Mouse (Mus musculus) hindbrain, embryonic 14.5 days (tissue): ENCODE data around the gene Fzd4. TPM values are rescaled to one million over a fixed set of nuclear protein-coding genes. Genes with fewer than 3 reads are reported as not detected.

ENCODE experiments used
- ATAC-seq: fragments of 200-750 bp; cut with Nextera tagmentation; 2 replicates; pipeline ENCODE4 v1.8.0; 2017; ENCODE audit warnings: moderate number of reproducible peaks, mild to moderate bottlenecking, moderate TSS enrichment, moderate library complexity; ENCODE audit not compliant: low FRiP score
- DNase-seq: peaks from one replicate; pipeline ENCODE4 v3.0.0-alpha.2; 2015; ENCODE audit warnings: low spot score
- H3K27ac ChIP-seq: fragments of 300-500 bp; sonication (generic); 2 replicates; pipeline ENCODE4 v1.5.1; 2014; ENCODE audit warnings: mild to moderate bottlenecking, moderate library complexity
- H3K27me3 ChIP-seq: fragments of 300-500 bp; sonication (generic); 2 replicates; pipeline ENCODE4 v1.6.1; 2014; ENCODE audit warnings: mild to moderate bottlenecking, low read length, mixed read lengths; ENCODE audit not compliant: control insufficient read depth, insufficient read depth
- H3K36me3 ChIP-seq: fragments of 300-500 bp; sonication (generic); replicated peaks from 2 replicates; pipeline ENCODE4 v1.6.1; 2014; ENCODE audit not compliant: control insufficient read depth, insufficient read depth
- H3K4me1 ChIP-seq: fragments of 300-500 bp; sonication (generic); replicated peaks from 2 replicates; pipeline ENCODE4 v1.6.1; 2014; ENCODE audit warnings: antibody characterized with exemption, low read length, mixed read lengths; ENCODE audit not compliant: control insufficient read depth, insufficient read depth
- H3K4me2 ChIP-seq: fragments of 300-500 bp; sonication (generic); replicated peaks from 2 replicates; pipeline ENCODE4 v1.6.1; 2014; ENCODE audit warnings: mild to moderate bottlenecking, moderate library complexity
- H3K4me3 ChIP-seq: fragments of 300-500 bp; sonication (generic); replicated peaks from 2 replicates; pipeline ENCODE4 v1.5.1; 2014; ENCODE audit warnings: mild to moderate bottlenecking, low read length
- H3K9ac ChIP-seq: fragments of 300-500 bp; sonication (generic); 2 replicates; pipeline ENCODE4 v1.6.1; 2014
- H3K9me3 ChIP-seq: fragments of 300-500 bp; sonication (generic); 2 replicates; pipeline ENCODE4 v1.6.1; 2016; ENCODE audit warnings: low read length; ENCODE audit not compliant: control insufficient read depth
- WGBS: fragments of 180-500 bp; shearing (Covaris S2); extraction: QIAGEN DNeasy Blood & Tissue Kit; methylation state at CpG from one replicate; pipeline ENCODE4 v1.1.7; 2014; 5-methylcytosine and 5-hydroxymethylcytosine counted together
- polyA plus RNA-seq: library from polyadenylated mRNA; unstranded; fragments of >200 nt; fragmentation: Nextera tagmentation; extraction: Ambion mirVana; gene quantifications from 2 replicates; pipeline ENCODE4 v1.2.1, GENCODE M21; 2014

Fzd4 gene
- polyA plus RNA-seq = 3.2 and 4.1 TPM in 2 replicates

- peak within 1 kb of the TSS; percentile 75 for H3K9ac ChIP-seq
Observed at GRCm38 (mm10) chr7:89404081-89404733, at the start of gene Fzd4, which contains the start of gene Tmem135. Gene Fzd4, plus strand, starts transcription at chr7:89404355. Gene Tmem135, minus strand, starts transcription at chr7:89404222.

GRCm38 (mm10) chr7:89355519-89356255, 48.5 kb upstream of the Fzd4 start:
- no peak for DNase-seq
- H3K4me2 ChIP-seq = no peak overlapping the region
- 86% methylated on average over 8 of the region's 8 CpGs for WGBS
- no peaks in the 10 kb centered on the region for H3K27me3 ChIP-seq
- no peak overlapping the region for H3K27ac ChIP-seq
- no peaks in the 10 kb centered on the region for H3K4me1 ChIP-seq
- ATAC-seq = no peak
- H3K4me3 ChIP-seq = no peak overlapping the region
- H3K36me3 ChIP-seq = no peaks in the 10 kb centered on the region
- H3K9me3 ChIP-seq = no peaks in the 10 kb centered on the region
- H3K9ac ChIP-seq = no peak overlapping the region

More at GRCm38 (mm10) chr7:89404081-89404733, at the start of gene Fzd4, which contains the start of gene Tmem135:
- Histone ChIP-seq H3K27me3 (peaks cover 7% of the 10 kb centered on the region), H3K36me3 (no peaks in the 10 kb centered on the region), H3K27ac (peak within 1 kb of the TSS; percentile 61), H3K4me2 (peak within 1 kb of the TSS; percentile 96), H3K4me1 (peaks cover 9% of the 10 kb centered on the region), H3K4me3 (peak within 1 kb of the TSS; percentile 57), H3K9me3 (no peaks in the 10 kb centered on the region)
- ATAC-seq (peak; percentile 96), DNase-seq (peak; percentile 87)
- 0% methylated on average over 37 of the region's 62 CpGs for WGBS

- H3K36me3 ChIP-seq = no peaks in the 10 kb centered on the region
- no peak overlapping the region for H3K9ac ChIP-seq
- no peak overlapping the region for H3K4me3 ChIP-seq
- no peaks in the 10 kb centered on the region for H3K4me1 ChIP-seq
- WGBS = 68% methylated on average over 4 of the region's 4 CpGs
- H3K27ac ChIP-seq = no peak overlapping the region
- no peak overlapping the region for H3K4me2 ChIP-seq
- no peaks in the 10 kb centered on the region for H3K27me3 ChIP-seq
- H3K9me3 ChIP-seq = no peaks in the 10 kb centered on the region
- DNase-seq = no peak
- ATAC-seq = no peak
Observed at GRCm38 (mm10) chr7:89356307-89356706, 47.8 kb upstream of the Fzd4 start.

- H3K4me3 ChIP-seq = no peak overlapping the region
- 90% methylated on average over 5 of the region's 5 CpGs for WGBS
Observed at GRCm38 (mm10) chr7:89363975-89364374, 40.2 kb upstream of the Fzd4 start.

GRCm38 (mm10) chr7:89365135-89365880, 38.8 kb upstream of the Fzd4 start:
- WGBS = 49% methylated on average over 10 of the region's 10 CpGs
- DNase-seq (peak; percentile 42), ATAC-seq (no peak)
- Histone ChIP-seq H3K4me1 (no peaks in the 10 kb centered on the region), H3K4me3 (no peak overlapping the region), H3K27me3 (peaks cover 5% of the 10 kb centered on the region; the same call in 1 of the 2 replicates), H3K9ac (no peak overlapping the region), H3K27ac (no peak overlapping the region), H3K4me2 (0 out of 2 replicates have a peak overlapping the region, but pooled peaks have one; percentile 17), H3K9me3 (no peaks in the 10 kb centered on the region), H3K36me3 (no peaks in the 10 kb centered on the region)

More at GRCm38 (mm10) chr7:89363975-89364374, 40.2 kb upstream of the Fzd4 start:
- Histone ChIP-seq H3K27ac (no peak overlapping the region), H3K9me3 (no peaks in the 10 kb centered on the region), H3K4me1 (no peaks in the 10 kb centered on the region), H3K9ac (no peak overlapping the region), H3K4me2 (no peak overlapping the region), H3K27me3 (peaks cover 5% of the 10 kb centered on the region; the same call in 1 of the 2 replicates), H3K36me3 (no peaks in the 10 kb centered on the region)
- no peak for ATAC-seq
- no peak for DNase-seq

- no peak overlapping the region for H3K27ac ChIP-seq
- DNase-seq = no peak
- no peak overlapping the region for H3K9ac ChIP-seq
- H3K27me3 ChIP-seq = peaks cover 5% of the 10 kb centered on the region; the same call in 1 of the 2 replicates
- no peaks in the 10 kb centered on the region for H3K9me3 ChIP-seq
- ATAC-seq = no peak
- H3K4me2 ChIP-seq = no peak overlapping the region
- no peak overlapping the region for H3K4me3 ChIP-seq
- 44% methylated on average over 3 of the region's 3 CpGs for WGBS
- no peaks in the 10 kb centered on the region for H3K36me3 ChIP-seq
- H3K4me1 ChIP-seq = no peaks in the 10 kb centered on the region
Observed at GRCm38 (mm10) chr7:89367643-89368042, 36.5 kb upstream of the Fzd4 start.

- ATAC-seq = no peak
- Histone ChIP-seq H3K27me3 (peaks cover 5% of the 10 kb centered on the region; the same call in 1 of the 2 replicates), H3K4me2 (no peak overlapping the region), H3K27ac (no peak overlapping the region), H3K36me3 (no peaks in the 10 kb centered on the region), H3K4me3 (no peak overlapping the region), H3K9me3 (no peaks in the 10 kb centered on the region), H3K4me1 (no peaks in the 10 kb centered on the region), H3K9ac (no peak overlapping the region)
- DNase-seq = no peak
- WGBS = 87% methylated on average over 1 of the region's 1 CpGs
Observed at GRCm38 (mm10) chr7:89370086-89370485, 34.1 kb upstream of the Fzd4 start.

GRCm38 (mm10) chr7:89370917-89371316, 33.2 kb upstream of the Fzd4 start:
- 47% methylated on average over 1 of the region's 1 CpGs for WGBS
- no peaks in the 10 kb centered on the region for H3K36me3 ChIP-seq
- H3K27me3 ChIP-seq = peaks cover 5% of the 10 kb centered on the region; the same call in 1 of the 2 replicates
- no peak overlapping the region for H3K27ac ChIP-seq
- H3K4me1 ChIP-seq = no peaks in the 10 kb centered on the region
- ATAC-seq = no peak
- H3K9me3 ChIP-seq = no peaks in the 10 kb centered on the region
- H3K4me3 ChIP-seq = no peak overlapping the region
- H3K4me2 ChIP-seq = no peak overlapping the region
- peak; percentile 33 for DNase-seq
- no peak overlapping the region for H3K9ac ChIP-seq
